Mouse (Mus musculus) myocyte (in vitro differentiated cells): ENCODE results near the gene Dvl2.

Source experiments
- POLR2A ChIP-seq: IDR thresholded peaks from one replicate; pipeline ENCODE4 v1.6.1; 2011; ENCODE audit warnings: low read depth, mild to moderate bottlenecking, control low read depth, moderate library complexity; ENCODE audit not compliant: insufficient read length
- POLR2AphosphoS2 ChIP-seq: IDR thresholded peaks from one replicate; pipeline ENCODE4 v1.6.1; 2011; ENCODE audit warnings: low read depth, control low read depth; ENCODE audit not compliant: insufficient read length

GRCm38 (mm10) chr11:69966006-69966859 is 34.2 kb upstream of the Dvl2 start:
- TF ChIP-seq POLR2AphosphoS2 (peak; percentile 20), POLR2A (no peak)
